17 mouse cellular contexts compared by ENCODE assay signal in the genomic region with DNA sequence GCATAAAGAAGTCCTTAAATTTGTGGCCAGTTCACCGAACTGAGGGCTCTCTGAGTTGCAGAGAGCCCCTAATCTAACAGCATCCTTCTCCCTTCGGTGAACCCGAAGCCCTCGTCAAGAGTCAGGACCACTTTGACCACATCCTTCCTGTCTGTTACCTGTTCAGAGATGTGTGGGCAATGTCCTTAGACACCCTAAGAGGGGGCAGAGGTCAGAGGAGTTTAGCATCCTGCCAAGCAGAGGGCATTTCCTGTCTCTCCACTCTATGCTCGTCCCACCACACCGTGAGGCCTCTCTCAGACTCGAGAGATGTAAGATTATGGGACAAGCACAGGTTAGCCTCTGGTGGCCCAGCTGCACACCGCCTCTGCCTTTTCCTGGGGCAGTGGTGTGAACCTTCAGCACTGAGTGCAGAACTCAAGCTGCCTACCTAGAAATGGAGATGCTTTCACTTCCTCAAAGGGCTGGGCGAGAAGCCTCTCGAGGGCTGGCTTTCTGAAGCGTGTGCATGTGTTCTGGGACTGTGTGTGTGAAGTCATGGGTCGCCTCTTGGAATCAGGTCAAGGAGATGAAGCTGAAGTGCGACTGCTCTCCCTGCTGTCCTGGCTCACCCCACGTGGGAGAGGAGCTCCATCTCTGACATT.
DNase-seq lines count a peak whose midpoint lies in the region; ATAC-seq and TF ChIP-seq lines count a peak whose summit lies in the region.
"Had no signal": no experiment of that assay in that cellular context is flagged by ENCODE, and none has a peak within 500 bp of the region (broad histone marks: within the 10 kb centered on the region; RNA-seq: fewer than 3 reads in every experiment).

No protein-coding gene starts in this region.

- peak; percentile 24 for DNase-seq in lung, postnatal 36 days
- DNase-seq in lung, postnatal 10 days: no peak
- peak; percentile 30 for DNase-seq in spleen, adult 12 weeks (ENCODE audit: low spot score)
- DNase-seq in thymus, postnatal 4 days: peak; percentile 42
- no peak for DNase-seq in urinary bladder, postnatal 36 days (ENCODE audit: low spot score in 2 of 2)
- DNase-seq in gastrocnemius, adult 2 months: no peak
- DNase-seq: adrenal gland, postnatal 25 days; cerebellum, postnatal 25 days; gastrocnemius, postnatal 36 days; kidney, adult 8-10 months had no signal

- H3K9ac ChIP-seq in heart, embryonic 12.5 days: no peak overlapping the region
- H3K9ac ChIP-seq: embryonic facial prominence, embryonic 15.5 days; heart, embryonic 15.5 days; hindbrain, embryonic 14.5 days; liver, embryonic 14.5 days had no signal

- 71% methylated on average over 14 of the region's 14 CpGs for WGBS in heart, embryonic 12.5 days

- no peaks in the 10 kb centered on the region; the same call in 1 of the 2 replicates for H3K4me1 ChIP-seq in heart, embryonic 12.5 days (replicated peaks)
- H3K4me1 ChIP-seq: heart, embryonic 15.5 days had no signal

- H3K9me3 ChIP-seq in heart, embryonic 12.5 days (replicated peaks): no peaks in the 10 kb centered on the region; the same call in 1 of the 2 replicates
- H3K9me3 ChIP-seq: embryonic facial prominence, embryonic 15.5 days; heart, embryonic 15.5 days had no signal

- H3K4me2 ChIP-seq in heart, embryonic 12.5 days: no peak overlapping the region
- H3K4me2 ChIP-seq: embryonic facial prominence, embryonic 15.5 days; heart, embryonic 15.5 days; hindbrain, embryonic 14.5 days had no signal

- H3K27me3 ChIP-seq in heart, embryonic 12.5 days (replicated peaks): 0 out of 2 replicates have a peak, but pooled peaks cover 4% of the 10 kb centered on the region
- H3K27me3 ChIP-seq: embryonic facial prominence, embryonic 15.5 days had no signal

- H3K27ac ChIP-seq in heart, embryonic 12.5 days (ENCODE audit: poor library complexity, severe bottlenecking): no peak overlapping the region
- no peak overlapping the region for H3K27ac ChIP-seq in gastrocnemius, adult 2 months
- H3K27ac ChIP-seq: embryonic facial prominence, embryonic 15.5 days; heart, embryonic 15.5 days; hindbrain, embryonic 14.5 days; liver, embryonic 14.5 days had no signal

- ATAC-seq in granulocyte monocyte progenitor cell, adult 5-6 weeks (replicated peaks; ENCODE audit: poor library complexity, severe bottlenecking): peak; percentile 82
- ATAC-seq in heart, embryonic 12.5 days (ENCODE audit: insufficient number of reproducible peaks, low FRiP score): no peak
- ATAC-seq: forebrain, embryonic 16.5 days had no signal

- no peaks in the 10 kb centered on the region for H3K36me3 ChIP-seq in heart, embryonic 12.5 days
- H3K36me3 ChIP-seq: embryonic facial prominence, embryonic 15.5 days; heart, embryonic 15.5 days had no signal

- H3K4me3 ChIP-seq in heart, embryonic 12.5 days: no peak overlapping the region
- no peak overlapping the region for H3K4me3 ChIP-seq in gastrocnemius, adult 2 months
- H3K4me3 ChIP-seq: embryonic facial prominence, embryonic 15.5 days; heart, embryonic 15.5 days had no signal

- no peak for TF ChIP-seq CTCF in gastrocnemius, adult 2 months (IDR thresholded peaks at IDR 0.05)

- intact Hi-C loops in gastrocnemius, adult 2 months (cut with DNase I): no loop called here

Comparison
In these comparisons a context has a peak if more than half of its experiments do, and no peak if none do; other contexts are left out.
1. DNase-seq: peak in lung, postnatal 36 days (single experiment), spleen, adult 12 weeks (single experiment) and thymus, postnatal 4 days (single experiment); none in lung, postnatal 10 days (single experiment), urinary bladder, postnatal 36 days (0 of 2) and gastrocnemius, adult 2 months (single experiment).